Mouse (Mus musculus): ENCODE results near the gene Pcsk1n.

- TF ChIP-seq CTCF (IDR thresholded peaks at IDR 0.05; ENCODE audit: insufficient read depth, low read depth, low read length) (no peak), POLR2A (IDR thresholded peaks at IDR 0.05; ENCODE audit: insufficient read depth, low read depth, low read length) (no peak)
Measured at GRCm38 (mm10) chrX:7966161-7966560, 46.5 kb downstream of the Pcsk1n start.

Data from olfactory bulb, adult 2 months (tissue).